Mouse (Mus musculus) hindbrain, embryonic 10.5 days (tissue): ENCODE results near the gene Pex14. TPM values are rescaled to one million over a fixed set of nuclear protein-coding genes. Genes with fewer than 3 reads are reported as not detected.

Experiments
- DNase-seq: peaks from one replicate; pipeline ENCODE4 v3.0.0-alpha.2; 2017; ENCODE audit warnings: low spot score
- H3K27ac ChIP-seq: fragments of 300-500 bp; sonication (generic); 2 replicates; pipeline ENCODE4 v1.5.1; 2016; ENCODE audit warnings: mild to moderate bottlenecking, moderate library complexity
- H3K27me3 ChIP-seq: fragments of 300-500 bp; sonication (generic); 2 replicates; pipeline ENCODE4 v1.6.1; 2016; ENCODE audit warnings: mild to moderate bottlenecking; ENCODE audit not compliant: poor library complexity, insufficient read depth, severe bottlenecking
- H3K36me3 ChIP-seq: fragments of 300-500 bp; sonication (generic); 2 replicates; pipeline ENCODE4 v1.6.1; 2016; ENCODE audit warnings: mild to moderate bottlenecking, moderate library complexity
- H3K4me1 ChIP-seq: fragments of 300-500 bp; sonication (generic); replicated peaks from 2 replicates; pipeline ENCODE4 v1.6.1; 2016; ENCODE audit warnings: mild to moderate bottlenecking
- H3K4me3 ChIP-seq: fragments of 300-500 bp; sonication (generic); 2 replicates; pipeline ENCODE4 v1.5.1; 2016; ENCODE audit warnings: mild to moderate bottlenecking, moderate library complexity
- H3K9me3 ChIP-seq: fragments of 300-500 bp; sonication (generic); 2 replicates; pipeline ENCODE4 v1.6.1; 2016; ENCODE audit warnings: mild to moderate bottlenecking, moderate library complexity
- WGBS: fragments of 180-500 bp; shearing (Covaris S2); methylation state at CpG from one replicate; pipeline ENCODE4 v1.1.7; 2016; 5-methylcytosine and 5-hydroxymethylcytosine counted together
- polyA plus RNA-seq: library from polyadenylated mRNA; unstranded; fragments of >200 nt; fragmentation: Nextera tagmentation; extraction: Ambion mirVana; gene quantifications from 2 replicates; pipeline ENCODE4 v1.2.1, GENCODE M21; 2016

The Pex14 gene
- polyA plus RNA-seq, 1 experiment from 2014 or later, result 60.8 TPM

DNA sequence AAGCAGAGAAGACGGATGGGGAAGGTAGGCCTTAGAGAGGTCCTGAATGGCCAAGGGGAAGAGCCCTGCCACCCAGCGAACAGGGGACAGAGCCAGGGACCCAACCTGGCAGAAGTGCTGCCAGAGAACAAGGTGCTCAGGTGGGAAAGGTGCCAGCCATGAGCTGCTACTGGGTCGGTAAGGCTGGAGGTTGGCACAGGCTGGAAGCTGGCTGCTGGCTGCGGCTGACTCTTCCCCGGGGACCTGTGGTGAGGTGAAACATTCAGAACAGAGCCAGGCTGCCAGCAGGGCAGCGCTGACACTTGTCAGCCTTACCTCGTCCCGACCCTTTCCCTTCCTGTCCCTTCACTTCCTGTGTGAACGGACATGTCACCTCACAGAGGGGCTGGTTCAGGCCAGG, 171.4 kb downstream of the Pex14 start:
- Histone ChIP-seq H3K36me3 (peaks cover 45% of the 10 kb centered on the region), H3K27me3 (peaks cover 92% of the 10 kb centered on the region), H3K27ac (peak overlapping the region; percentile 23; the same call in 1 of the 2 replicates), H3K4me1 (peaks cover 88% of the 10 kb centered on the region), H3K4me3 (no peak overlapping the region), H3K9me3 (no peaks in the 10 kb centered on the region)
- WGBS, result 77% methylated on average over 9 of the region's 9 CpGs
- no peak for DNase-seq

DNA sequence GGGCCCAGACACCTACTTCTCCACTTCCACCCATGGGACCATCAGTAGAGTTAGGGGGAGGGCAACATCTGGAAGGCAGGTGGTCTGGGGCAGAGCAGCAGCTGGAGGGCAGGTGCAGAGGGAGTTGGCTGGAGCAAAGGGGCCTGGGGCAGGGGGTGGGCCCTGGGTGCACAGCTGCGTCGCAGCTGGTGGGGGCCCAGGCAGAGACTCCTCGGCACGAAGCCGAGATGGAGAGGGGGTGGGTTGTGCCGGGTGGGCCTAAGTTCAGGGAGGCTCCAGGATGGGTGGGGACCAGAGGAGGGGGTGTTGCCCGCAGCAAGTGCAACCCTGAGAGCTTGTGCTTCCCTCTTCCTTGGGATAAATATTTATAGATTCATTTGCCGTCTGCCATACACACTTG, 173.2 kb downstream of the Pex14 start:
- Histone ChIP-seq H3K27ac (peak overlapping the region; percentile 71), H3K9me3 (no peaks in the 10 kb centered on the region), H3K27me3 (peaks cover 95% of the 10 kb centered on the region), H3K36me3 (peaks cover 29% of the 10 kb centered on the region), H3K4me3 (no peak overlapping the region), H3K4me1 (peaks cover 98% of the 10 kb centered on the region)
- DNase-seq, result peak; percentile 30
- WGBS, result 44% methylated on average over 8 of the region's 8 CpGs

DNA sequence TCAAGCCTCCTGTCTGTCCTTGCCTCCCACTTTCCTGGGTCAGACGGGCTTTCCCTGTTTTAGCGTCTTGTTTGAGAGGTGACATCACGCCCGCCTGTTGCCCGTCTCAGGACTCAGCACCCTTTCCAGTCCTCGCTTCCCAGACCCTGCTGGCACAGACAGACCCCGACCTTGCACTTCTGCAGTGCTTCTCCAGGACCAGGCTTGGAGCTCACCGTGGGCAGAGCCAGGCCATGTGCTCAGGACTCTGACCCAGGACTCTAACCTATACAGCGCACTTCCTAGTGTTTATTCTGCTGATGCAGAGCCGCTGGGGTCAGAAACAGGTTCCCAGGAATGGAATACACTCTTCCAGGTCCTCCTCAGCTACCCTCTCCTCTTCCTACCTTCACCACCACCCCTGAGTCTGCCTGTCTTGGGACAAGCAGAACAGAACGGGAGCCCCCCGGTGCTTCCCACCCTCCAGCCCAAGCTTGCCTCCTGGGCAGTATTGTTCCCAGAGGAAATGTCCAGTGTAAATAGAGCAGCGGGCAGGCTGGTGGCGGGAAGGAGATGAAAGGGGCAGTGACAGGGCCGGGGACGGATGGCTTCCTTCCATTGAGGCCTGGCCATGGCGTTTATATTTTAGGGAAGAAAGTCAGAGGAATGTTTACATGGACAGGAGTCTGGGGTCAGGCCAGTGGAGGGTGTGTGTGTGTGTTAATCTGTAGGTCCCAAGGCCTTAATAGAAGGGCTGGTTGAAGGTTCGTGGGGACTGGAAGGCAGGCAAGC, 173.9 kb downstream of the Pex14 start:
- peaks cover 93% of the 10 kb centered on the region for H3K27me3 ChIP-seq
- H3K4me1 ChIP-seq, result peaks cover 98% of the 10 kb centered on the region
- H3K9me3 ChIP-seq, result no peaks in the 10 kb centered on the region
- H3K36me3 ChIP-seq, result peaks cover 24% of the 10 kb centered on the region
- 26% methylated on average over 18 of the region's 18 CpGs for WGBS
- H3K4me3 ChIP-seq, result no peak overlapping the region; the same call in 1 of the 2 replicates
- DNase-seq, result peak; percentile 22
- peak overlapping the region; percentile 71 for H3K27ac ChIP-seq

DNA sequence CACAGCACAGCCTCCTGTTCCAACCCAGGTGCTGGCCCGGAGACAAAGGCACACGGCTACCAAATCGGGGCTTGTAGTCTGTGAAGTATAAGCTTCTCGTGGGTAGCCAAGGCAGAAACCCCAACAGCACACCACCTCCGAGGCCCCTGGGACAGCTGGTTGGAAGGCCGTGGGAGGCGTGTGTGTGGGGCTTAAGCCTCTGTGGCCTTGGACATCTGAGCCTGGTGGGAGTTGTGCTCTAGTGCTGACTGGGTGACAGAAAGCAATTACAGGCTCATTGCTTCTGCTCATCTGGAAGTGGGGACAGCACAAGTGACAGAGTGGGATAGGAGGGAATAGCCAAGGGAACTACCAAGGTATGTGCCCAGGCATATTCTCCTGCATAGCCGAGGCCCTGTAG, 175.7 kb downstream of the Pex14 start:
- H3K27me3 ChIP-seq, result peaks cover 98% of the 10 kb centered on the region
- H3K9me3 ChIP-seq, result no peaks in the 10 kb centered on the region
- H3K36me3 ChIP-seq, result peaks cover 7% of the 10 kb centered on the region
- peaks cover 98% of the 10 kb centered on the region for H3K4me1 ChIP-seq
- 73% methylated on average over 8 of the region's 8 CpGs for WGBS
- peak overlapping the region; percentile 67 for H3K27ac ChIP-seq
- DNase-seq, result no peak
- no peak overlapping the region for H3K4me3 ChIP-seq

DNA sequence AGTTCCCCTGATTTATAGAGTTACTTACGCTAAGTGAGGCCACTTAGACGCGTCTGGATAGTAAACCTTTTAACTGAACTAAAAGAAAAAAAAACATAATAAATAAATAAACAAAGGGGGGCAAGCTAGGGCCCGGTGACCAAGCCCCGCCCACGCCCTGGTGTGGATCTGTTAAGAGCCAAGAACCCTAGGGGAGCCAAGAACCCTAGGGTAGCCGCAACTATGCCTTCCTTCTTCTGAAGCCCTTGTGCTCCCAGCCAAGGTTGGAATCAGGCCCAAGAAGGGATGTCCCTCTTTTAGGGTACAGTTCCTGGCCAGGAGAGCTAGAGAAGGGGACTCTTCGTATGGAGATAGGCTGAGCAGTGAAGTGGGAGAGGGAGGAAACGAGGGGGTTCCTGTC, 176.3 kb downstream of the Pex14 start:
- Histone ChIP-seq H3K27me3 (peaks cover 98% of the 10 kb centered on the region), H3K27ac (peak overlapping the region; percentile 67), H3K36me3 (peaks cover 1% of the 10 kb centered on the region; the same call in 1 of the 2 replicates), H3K4me1 (peaks cover 98% of the 10 kb centered on the region), H3K4me3 (no peak overlapping the region), H3K9me3 (no peaks in the 10 kb centered on the region)
- DNase-seq, result no peak
- 82% methylated on average over 9 of the region's 9 CpGs for WGBS

DNA sequence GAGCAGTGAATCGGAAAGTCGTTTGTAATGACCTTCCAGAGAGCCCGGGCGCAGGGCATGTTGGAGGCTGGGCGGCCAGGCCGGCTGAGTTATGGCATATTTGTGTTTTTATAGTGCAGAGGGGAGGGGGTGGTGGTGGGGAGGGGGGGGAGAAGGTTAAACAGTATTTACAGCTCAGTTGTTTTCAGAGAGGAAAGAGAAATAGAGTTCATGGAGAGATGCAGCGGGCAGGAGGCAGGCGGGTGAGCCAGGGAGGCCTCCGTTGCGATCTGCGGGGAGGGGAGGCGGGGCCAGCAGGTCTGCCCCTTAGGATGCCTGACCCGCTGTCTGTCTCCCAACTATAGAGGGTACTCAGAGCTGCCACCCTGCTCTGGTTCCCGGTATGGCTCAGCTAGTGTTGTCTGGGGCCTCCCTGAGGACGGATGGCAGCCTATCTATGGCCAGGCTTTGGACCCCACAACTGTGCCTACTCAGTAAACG, 177.4 kb downstream of the Pex14 start:
- Histone ChIP-seq H3K4me1 (peaks cover 100% of the 10 kb centered on the region), H3K4me3 (peak overlapping the region; percentile 38), H3K9me3 (no peaks in the 10 kb centered on the region), H3K27me3 (peaks cover 99% of the 10 kb centered on the region), H3K27ac (peak overlapping the region; percentile 81), H3K36me3 (no peaks in the 10 kb centered on the region)
- DNase-seq, result peak; percentile 44
- 10% methylated on average over 16 of the region's 16 CpGs for WGBS

DNA sequence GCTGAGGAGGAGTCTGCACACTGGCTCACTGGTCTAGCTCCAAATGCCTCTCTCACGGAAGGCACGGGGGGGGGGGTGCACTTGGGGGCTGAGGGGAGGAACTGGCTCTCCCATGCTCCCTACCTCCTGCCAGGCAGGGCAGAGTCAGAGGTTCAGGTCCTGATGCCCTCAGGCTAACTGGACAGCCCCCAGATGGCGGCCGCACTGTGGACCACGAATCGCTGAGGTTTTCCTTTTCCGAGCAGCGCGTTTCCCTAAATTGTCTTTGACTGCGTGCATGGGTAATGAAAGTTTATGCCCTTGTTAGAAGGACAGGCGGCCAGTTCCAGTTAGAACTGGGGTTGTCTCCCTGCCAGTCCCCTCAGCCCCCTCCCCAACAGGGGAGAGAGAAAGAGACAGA, 179.1 kb downstream of the Pex14 start:
- Histone ChIP-seq H3K9me3 (no peaks in the 10 kb centered on the region), H3K4me3 (no peak overlapping the region), H3K36me3 (peaks cover 5% of the 10 kb centered on the region; the same call in 1 of the 2 replicates), H3K4me1 (peaks cover 99% of the 10 kb centered on the region), H3K27me3 (peaks cover 99% of the 10 kb centered on the region), H3K27ac (peak overlapping the region; percentile 53)
- 66% methylated on average over 11 of the region's 11 CpGs for WGBS
- no peak for DNase-seq

DNA sequence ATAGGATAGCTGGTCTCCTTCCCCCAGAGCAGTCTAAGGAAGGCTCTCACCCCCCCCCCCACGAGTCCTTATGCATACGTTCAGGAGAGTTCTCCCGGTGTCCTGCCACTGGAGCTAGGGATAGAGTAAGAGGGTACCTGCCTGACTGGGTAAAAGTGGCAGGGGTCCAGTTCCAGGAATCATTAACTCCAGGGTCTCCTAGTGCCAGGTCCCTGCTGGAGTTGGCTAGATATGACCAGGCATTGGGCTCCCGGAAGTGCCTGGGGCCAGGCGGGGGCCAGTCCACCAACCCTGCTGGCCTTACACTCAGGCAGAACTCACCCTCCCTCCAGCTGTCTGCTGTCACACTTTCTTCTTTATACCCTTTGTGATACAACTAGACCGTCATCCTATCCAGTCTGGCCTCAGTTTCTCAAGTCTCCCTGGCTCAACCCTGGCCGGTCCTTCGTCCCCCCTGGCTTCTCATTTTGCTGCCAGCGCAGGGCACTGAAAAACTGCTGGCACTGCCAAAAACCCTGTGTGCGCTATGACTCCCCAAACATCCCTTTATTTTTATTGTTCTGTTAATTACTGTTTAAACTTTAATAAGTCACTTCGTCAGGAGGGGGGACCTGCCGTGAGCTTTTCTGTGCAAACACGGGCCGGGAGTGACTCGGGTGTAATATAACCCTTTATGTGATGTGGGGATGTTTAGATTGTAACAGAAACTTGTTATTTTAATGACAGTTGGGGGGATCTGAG, 180.8 kb downstream of the Pex14 start:
- peaks cover 97% of the 10 kb centered on the region for H3K27me3 ChIP-seq
- H3K27ac ChIP-seq, result peak overlapping the region; percentile 62
- H3K4me1 ChIP-seq, result peaks cover 99% of the 10 kb centered on the region
- H3K36me3 ChIP-seq, result peaks cover 5% of the 10 kb centered on the region; the same call in 1 of the 2 replicates
- DNase-seq, result no peak
- no peak overlapping the region for H3K4me3 ChIP-seq
- 70% methylated on average over 15 of the region's 15 CpGs for WGBS
- no peaks in the 10 kb centered on the region for H3K9me3 ChIP-seq

DNA sequence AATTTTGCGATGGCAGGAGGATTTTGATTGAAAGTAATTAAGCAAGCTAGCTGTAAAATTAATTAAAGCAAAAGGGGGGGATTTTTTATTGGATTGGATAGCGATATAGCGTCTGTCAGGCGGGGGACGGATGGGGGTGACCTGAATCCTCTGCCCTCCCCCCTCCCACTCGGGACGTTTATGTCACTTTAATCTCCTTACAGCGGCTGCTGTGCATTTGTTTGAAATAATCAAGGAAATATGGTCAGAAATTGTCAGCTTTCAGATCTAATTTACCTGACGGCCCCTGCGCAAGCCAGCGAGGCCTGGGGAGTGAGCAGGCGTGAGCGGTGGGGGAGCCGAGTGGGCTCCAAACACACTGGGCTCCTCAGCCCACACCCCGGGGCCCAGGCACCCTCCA, 183.8 kb downstream of the Pex14 start:
- Histone ChIP-seq H3K4me1 (peaks cover 99% of the 10 kb centered on the region), H3K27me3 (peaks cover 98% of the 10 kb centered on the region), H3K9me3 (no peaks in the 10 kb centered on the region), H3K27ac (0 out of 2 replicates have a peak overlapping the region, but pooled peaks have one; percentile 16), H3K4me3 (no peak overlapping the region), H3K36me3 (peaks cover 5% of the 10 kb centered on the region; the same call in 1 of the 2 replicates)
- DNase-seq, result no peak
- WGBS, result 86% methylated on average over 15 of the region's 15 CpGs

DNA sequence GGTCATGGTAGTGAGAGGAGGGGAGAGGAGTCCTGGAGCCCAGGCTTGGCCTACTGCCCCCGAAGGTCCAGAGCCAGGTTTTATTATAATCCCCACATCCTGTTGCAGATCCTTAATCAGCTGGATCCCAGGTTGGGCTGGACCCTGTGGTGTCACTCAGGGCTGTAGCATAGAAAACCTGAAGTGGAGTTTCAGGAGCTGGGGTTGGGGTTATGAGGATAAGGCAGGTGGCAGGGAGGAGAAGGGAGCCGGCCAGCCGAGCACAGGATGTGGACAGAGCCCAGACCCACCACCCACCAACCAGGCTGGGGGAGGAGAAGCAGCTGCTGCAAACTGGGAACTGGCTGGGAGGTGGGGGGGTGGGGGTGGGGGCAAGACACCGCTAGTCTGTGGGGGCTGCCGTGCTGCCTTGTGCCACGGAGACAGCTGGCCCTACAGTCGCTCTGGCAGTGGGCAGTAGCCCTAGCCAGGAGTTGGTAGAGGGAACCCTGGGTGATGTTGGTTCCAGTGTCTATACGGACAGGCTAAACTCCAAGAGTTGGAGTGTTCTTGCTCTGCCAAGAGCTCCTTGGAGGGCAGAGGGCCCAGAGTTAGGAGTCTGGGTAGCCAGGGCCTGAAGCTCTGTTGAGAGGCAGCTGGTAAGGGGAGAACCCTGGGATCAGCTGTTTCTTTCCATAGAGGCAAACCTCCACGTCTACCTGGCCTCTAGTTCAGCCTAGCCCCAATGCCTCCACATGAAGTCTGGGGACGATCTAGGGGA, 184.6 kb downstream of the Pex14 start:
- peak overlapping the region; percentile 74 for H3K27ac ChIP-seq
- peaks cover 98% of the 10 kb centered on the region for H3K4me1 ChIP-seq

DNA sequence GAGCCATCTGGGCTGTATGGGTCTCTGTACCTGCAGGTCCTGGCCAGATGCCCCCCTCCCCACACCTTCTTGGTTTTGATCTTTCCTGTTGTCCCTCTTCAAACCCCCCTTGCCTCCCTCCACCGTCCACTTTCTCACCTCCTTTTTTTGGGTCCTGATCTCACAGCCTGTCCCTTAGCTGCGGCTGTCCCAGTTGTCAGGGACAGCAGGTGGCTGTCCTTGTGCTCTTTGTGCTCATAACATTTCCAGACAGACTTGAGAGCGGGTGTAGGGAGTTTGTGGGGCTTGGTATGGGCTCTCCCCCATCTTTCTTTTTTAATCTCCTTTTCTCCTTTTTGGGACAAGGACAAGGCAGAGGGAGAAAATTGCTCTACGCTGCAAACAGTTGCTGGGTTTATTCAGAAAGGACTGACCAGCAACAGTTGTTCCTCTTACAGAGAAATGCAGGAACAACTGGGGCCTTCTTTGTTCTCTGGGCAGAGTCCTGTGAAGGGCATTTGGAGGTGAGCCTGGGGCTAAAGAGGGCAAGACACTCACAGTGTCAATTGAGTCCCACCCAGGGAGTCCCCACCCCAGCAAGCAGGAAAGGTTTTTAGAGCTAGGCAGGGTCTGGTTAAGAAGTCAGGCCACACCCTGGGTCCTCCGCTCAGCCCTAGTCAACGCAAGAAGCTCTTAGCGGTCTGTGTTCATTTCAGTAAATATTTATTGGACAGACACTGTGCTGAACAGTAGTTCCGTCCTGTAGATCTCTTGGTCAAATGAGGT, 186.7 kb downstream of the Pex14 start:
- H3K9me3 ChIP-seq, result no peaks in the 10 kb centered on the region
- H3K4me3 ChIP-seq, result no peak overlapping the region
- peaks cover 9% of the 10 kb centered on the region; the same call in 1 of the 2 replicates for H3K36me3 ChIP-seq
- H3K4me1 ChIP-seq, result peaks cover 98% of the 10 kb centered on the region
- no peak for DNase-seq
- H3K27ac ChIP-seq, result peak overlapping the region; percentile 18; the same call in 1 of the 2 replicates
- 62% methylated on average over 8 of the region's 8 CpGs for WGBS
- H3K27me3 ChIP-seq, result peaks cover 96% of the 10 kb centered on the region

More for the DNA sequence above, 184.6 kb downstream of the Pex14 start:
- H3K9me3 ChIP-seq, result no peaks in the 10 kb centered on the region
- H3K27me3 ChIP-seq, result peaks cover 98% of the 10 kb centered on the region
- peaks cover 5% of the 10 kb centered on the region; the same call in 1 of the 2 replicates for H3K36me3 ChIP-seq
- DNase-seq, result peak; percentile 84
- 50% methylated on average over 10 of the region's 10 CpGs for WGBS
- no peak overlapping the region for H3K4me3 ChIP-seq

DNA sequence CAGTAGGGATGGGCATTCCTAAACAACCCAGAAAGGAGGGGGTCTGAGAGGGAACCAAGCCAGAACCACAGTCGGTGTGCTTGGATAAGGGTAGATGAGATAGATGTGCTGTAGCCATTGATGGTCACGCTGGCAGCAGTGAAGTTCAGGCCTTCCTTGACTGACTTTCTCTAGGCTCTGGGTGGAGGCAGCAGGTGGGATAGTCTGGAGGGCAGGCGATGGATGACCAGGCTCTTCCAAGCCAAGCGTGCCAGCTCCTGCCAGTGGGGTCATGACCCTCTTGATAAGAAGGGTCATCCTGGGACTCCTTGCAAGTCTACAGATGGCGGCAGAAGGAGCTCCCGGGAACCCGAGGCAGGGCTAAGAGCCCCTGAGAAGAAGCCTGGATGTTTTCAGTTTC, 187.5 kb downstream of the Pex14 start:
- H3K27ac ChIP-seq, result 0 out of 2 replicates have a peak overlapping the region, but pooled peaks have one; percentile 0
- H3K4me1 ChIP-seq, result peaks cover 98% of the 10 kb centered on the region
- H3K9me3 ChIP-seq, result no peaks in the 10 kb centered on the region
- H3K4me3 ChIP-seq, result no peak overlapping the region
- peaks cover 96% of the 10 kb centered on the region for H3K27me3 ChIP-seq
- WGBS, result 51% methylated on average over 7 of the region's 7 CpGs
- no peak for DNase-seq
- peaks cover 9% of the 10 kb centered on the region; the same call in 1 of the 2 replicates for H3K36me3 ChIP-seq
